Mouse (Mus musculus) bone marrow, adult 2 months (tissue): ENCODE results near the gene Myl7.

Experiments used
- CTCF ChIP-seq: fragments of 200-500 bp; IDR thresholded peaks from 2 replicates; pipeline ENCODE4 v1.5.1; 2011; ENCODE audit warnings: low read length, control low read depth; ENCODE audit not compliant: control insufficient read depth, insufficient read depth
- POLR2A ChIP-seq: fragments of 200-500 bp; IDR thresholded peaks from 2 replicates; pipeline ENCODE4 v1.6.1; 2011; ENCODE audit warnings: low read depth, mild to moderate bottlenecking, control low read depth, low read length, borderline replicate concordance; ENCODE audit not compliant: control insufficient read depth

- TF ChIP-seq POLR2A, result no peak
- TF ChIP-seq CTCF, result no peak
Observed at GRCm38 (mm10) chr11:5869331-5869730, 29.3 kb downstream of the Myl7 start.
